Mouse (Mus musculus): ENCODE measurements at regions not wholly inside any gene's neighbourhood (a gene's known extent, or its start where the extent isn't known, plus 50 kb on each side); places are given as distances from the start of the nearest gene placed in this dataset.

- DNase-seq (ENCODE audit: low read depth in 2 of 2, low spot score in 2 of 2), result no peak
These were observed 66.0 kb downstream of the Cops8 start for GRCm38 (mm10) chr1:90668787-90669186.

GRCm38 (mm10) chr1:90669237-90669636 is 66.5 kb downstream of the Cops8 start:
- DNase-seq (ENCODE audit: low read depth in 2 of 2, low spot score in 2 of 2), result no peak

GRCm38 (mm10) chr1:90670346-90670745 is 67.6 kb downstream of the Cops8 start:
- DNase-seq (ENCODE audit: low read depth in 2 of 2, low spot score in 2 of 2), result no peak

GRCm38 (mm10) chr1:90673751-90674150 is 71.0 kb downstream of the Cops8 start:
- DNase-seq (ENCODE audit: low read depth in 2 of 2, low spot score in 2 of 2), result no peak

GRCm38 (mm10) chr1:90676192-90677006 is 73.6 kb downstream of the Cops8 start:
- peak in 1 of 2 experiments; percentile 24 for DNase-seq (ENCODE audit: low read depth in 2 of 2, low spot score in 2 of 2)

GRCm38 (mm10) chr1:90677188-90677587 is 74.4 kb downstream of the Cops8 start:
- no peak for DNase-seq (ENCODE audit: low read depth in 2 of 2, low spot score in 2 of 2)

GRCm38 (mm10) chr1:90677651-90678201 is 74.9 kb downstream of the Cops8 start:
- DNase-seq (ENCODE audit: low read depth in 2 of 2, low spot score in 2 of 2), result no peak

- no peak for DNase-seq (ENCODE audit: low read depth in 2 of 2, low spot score in 2 of 2)
These were observed 75.6 kb downstream of the Cops8 start for GRCm38 (mm10) chr1:90678416-90678815.

- no peak for DNase-seq (ENCODE audit: low read depth in 2 of 2, low spot score in 2 of 2)
These were observed 85.3 kb downstream of the Cops8 start for GRCm38 (mm10) chr1:90688086-90688485.

- no peak for DNase-seq (ENCODE audit: low read depth in 2 of 2, low spot score in 2 of 2)
These were observed 87.9 kb downstream of the Cops8 start for GRCm38 (mm10) chr1:90690591-90691116.

GRCm38 (mm10) chr1:90691157-90691594 is 88.4 kb downstream of the Cops8 start:
- no peak for DNase-seq (ENCODE audit: low read depth in 2 of 2, low spot score in 2 of 2)

- DNase-seq (ENCODE audit: low read depth in 2 of 2, low spot score in 2 of 2), result no peak
These were observed 90.1 kb downstream of the Cops8 start for GRCm38 (mm10) chr1:90692851-90693250.

GRCm38 (mm10) chr1:90694761-90695160 is 92.0 kb downstream of the Cops8 start:
- DNase-seq (ENCODE audit: low read depth in 2 of 2, low spot score in 2 of 2), result no peak

GRCm38 (mm10) chr1:90695166-90695749 is 92.5 kb downstream of the Cops8 start:
- DNase-seq (ENCODE audit: low read depth in 2 of 2, low spot score in 2 of 2), result no peak

- DNase-seq (ENCODE audit: low read depth in 2 of 2, low spot score in 2 of 2), result no peak
These were observed 93.2 kb downstream of the Cops8 start for GRCm38 (mm10) chr1:90696000-90696399.

- no peak for DNase-seq (ENCODE audit: low read depth in 2 of 2, low spot score in 2 of 2)
These were observed 94.3 kb downstream of the Cops8 start for GRCm38 (mm10) chr1:90697056-90697596.

GRCm38 (mm10) chr1:90698618-90699017 is 95.8 kb downstream of the Cops8 start:
- no peak for DNase-seq (ENCODE audit: low read depth in 2 of 2, low spot score in 2 of 2)

- DNase-seq (ENCODE audit: low read depth in 2 of 2, low spot score in 2 of 2), result no peak
These were observed 99.0 kb downstream of the Cops8 start for GRCm38 (mm10) chr1:90701756-90702155.

GRCm38 (mm10) chr1:90706391-90706790 is 103.6 kb downstream of the Cops8 start:
- DNase-seq (ENCODE audit: low read depth in 2 of 2, low spot score in 2 of 2), result no peak

GRCm38 (mm10) chr1:90709761-90710160 is 107.0 kb downstream of the Cops8 start:
- no peak for DNase-seq (ENCODE audit: low read depth in 2 of 2, low spot score in 2 of 2)

- no peak for DNase-seq (ENCODE audit: low read depth in 2 of 2, low spot score in 2 of 2)
These were observed 107.8 kb downstream of the Cops8 start for GRCm38 (mm10) chr1:90710566-90710965.

- DNase-seq (ENCODE audit: low read depth in 2 of 2, low spot score in 2 of 2), result no peak
These were observed 108.3 kb downstream of the Cops8 start for GRCm38 (mm10) chr1:90711103-90711502.
